Mouse (Mus musculus): ENCODE results near the gene Dnajc8.
"Not testable (repeated sequence)": the region's sequence is repeated elsewhere in the genome, so short reads cannot be mapped to it uniquely, and the experiment has no call there.

The Dnajc8 gene

GRCm38 (mm10) chr4:132563261-132563660 lies 27.9 kb downstream of the Dnajc8 start:
- no peak for ATAC-seq (ENCODE audit: insufficient number of reproducible peaks, low FRiP score, low TSS enrichment)

- no peak for ATAC-seq (ENCODE audit: insufficient number of reproducible peaks, low FRiP score, low TSS enrichment)
These were observed 28.6 kb downstream of the Dnajc8 start, which contains the start of gene Ptafr for GRCm38 (mm10) chr4:132563965-132564364. Gene Ptafr, plus strand, starts transcription at chr4:132564067.

GRCm38 (mm10) chr4:132565089-132565747 lies 29.9 kb downstream of the Dnajc8 start:
- ATAC-seq (ENCODE audit: insufficient number of reproducible peaks, low FRiP score, low TSS enrichment): no peak

GRCm38 (mm10) chr4:132567361-132567779 lies 32.0 kb downstream of the Dnajc8 start:
- ATAC-seq (ENCODE audit: insufficient number of reproducible peaks, low FRiP score, low TSS enrichment): no peak

- ATAC-seq (ENCODE audit: insufficient number of reproducible peaks, low FRiP score, low TSS enrichment): no peak
These were observed 33.8 kb downstream of the Dnajc8 start for GRCm38 (mm10) chr4:132569115-132569514.

GRCm38 (mm10) chr4:132571190-132571589 lies 35.8 kb downstream of the Dnajc8 start:
- no peak for ATAC-seq (ENCODE audit: insufficient number of reproducible peaks, low FRiP score, low TSS enrichment)

GRCm38 (mm10) chr4:132573327-132573726 lies 38.0 kb downstream of the Dnajc8 start:
- ATAC-seq (ENCODE audit: insufficient number of reproducible peaks, low FRiP score, low TSS enrichment): no peak

GRCm38 (mm10) chr4:132574809-132575347 lies 39.5 kb downstream of the Dnajc8 start:
- no peak for ATAC-seq (ENCODE audit: insufficient number of reproducible peaks, low FRiP score, low TSS enrichment)

- no peak for ATAC-seq (ENCODE audit: insufficient number of reproducible peaks, low FRiP score, low TSS enrichment)
These were observed 48.4 kb downstream of the Dnajc8 start for GRCm38 (mm10) chr4:132583781-132584180.

GRCm38 (mm10) chr4:132584975-132585374 lies 49.6 kb downstream of the Dnajc8 start:
- no peak for ATAC-seq (ENCODE audit: insufficient number of reproducible peaks, low FRiP score, low TSS enrichment)

GRCm38 (mm10) chr4:132586282-132586681 lies 50.9 kb downstream of the Dnajc8 start:
- ATAC-seq (ENCODE audit: insufficient number of reproducible peaks, low FRiP score, low TSS enrichment): no peak

- no peak for ATAC-seq (ENCODE audit: insufficient number of reproducible peaks, low FRiP score, low TSS enrichment)
These were observed 53.2 kb downstream of the Dnajc8 start for GRCm38 (mm10) chr4:132588512-132588911.

GRCm38 (mm10) chr4:132590642-132591041 lies 55.3 kb downstream of the Dnajc8 start:
- no peak for ATAC-seq (ENCODE audit: insufficient number of reproducible peaks, low FRiP score, low TSS enrichment)

- no peak for ATAC-seq (ENCODE audit: insufficient number of reproducible peaks, low FRiP score, low TSS enrichment)
These were observed 57.6 kb downstream of the Dnajc8 start for GRCm38 (mm10) chr4:132592958-132593357.

- ATAC-seq (ENCODE audit: insufficient number of reproducible peaks, low FRiP score, low TSS enrichment): no peak
These were observed 58.8 kb downstream of the Dnajc8 start for GRCm38 (mm10) chr4:132594191-132594590.

- no peak for ATAC-seq (ENCODE audit: insufficient number of reproducible peaks, low FRiP score, low TSS enrichment)
These were observed 63.5 kb downstream of the Dnajc8 start for GRCm38 (mm10) chr4:132598861-132599260.

GRCm38 (mm10) chr4:132599764-132600163 lies 64.4 kb downstream of the Dnajc8 start:
- ATAC-seq (ENCODE audit: insufficient number of reproducible peaks, low FRiP score, low TSS enrichment): no peak

GRCm38 (mm10) chr4:132600465-132600864 lies 65.1 kb downstream of the Dnajc8 start:
- ATAC-seq (ENCODE audit: insufficient number of reproducible peaks, low FRiP score, low TSS enrichment): no peak

GRCm38 (mm10) chr4:132601242-132601641 lies 65.9 kb downstream of the Dnajc8 start:
- ATAC-seq (ENCODE audit: insufficient number of reproducible peaks, low FRiP score, low TSS enrichment): not testable (repeated sequence)

Measured in cerebellum, adult (tissue).